Mouse (Mus musculus) lung, postnatal 25 days (tissue): ENCODE data around the gene Ercc6l.

ENCODE experiments used
- DNase-seq: peaks from one replicate; pipeline ENCODE4 v3.0.0; 2022; ENCODE audit warnings: low spot score

Gene Ercc6l

DNA sequence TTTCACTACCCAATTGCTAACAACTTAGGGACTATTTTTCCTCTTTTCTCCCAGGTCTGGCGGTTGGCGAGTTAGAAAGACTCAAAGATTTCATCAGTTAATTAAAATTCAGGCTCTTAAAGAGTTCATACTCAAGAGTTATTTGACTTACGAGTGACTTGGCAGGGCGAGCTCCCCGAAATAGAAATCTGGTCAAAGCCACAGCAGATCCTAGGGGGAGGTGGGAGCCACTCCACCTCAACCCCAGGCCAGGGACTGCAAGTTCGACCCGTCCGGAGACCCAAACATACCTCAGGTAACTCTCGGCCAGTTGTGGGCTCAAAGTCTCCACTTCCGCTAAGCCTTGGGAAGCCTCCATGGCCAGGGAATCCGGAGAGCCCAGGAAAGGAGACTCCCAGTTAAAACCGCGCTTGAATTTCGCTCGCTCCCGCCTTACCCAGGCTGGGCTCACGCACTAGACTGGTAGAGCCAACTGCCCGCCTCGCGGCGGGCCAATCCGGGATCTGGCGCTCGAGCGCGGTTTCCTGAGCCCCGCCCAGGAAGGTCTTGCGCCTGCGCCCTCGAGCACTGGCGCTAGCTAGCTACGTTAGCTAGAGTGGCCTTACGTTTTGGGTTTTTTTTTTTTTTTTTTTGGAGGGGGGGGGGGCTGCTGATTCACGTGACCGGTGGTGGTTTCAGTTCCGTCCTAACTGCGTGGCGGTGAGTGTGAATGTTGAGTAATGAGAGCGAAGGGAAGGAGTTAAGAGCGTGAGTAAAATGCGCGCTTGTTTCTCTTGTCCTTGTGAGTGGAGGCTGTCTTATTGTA, at the start of gene Ercc6l:
Gene Ercc6l (minus strand): TSS at position 474 of the 805 bp plus-strand sequence.
- DNase-seq = peak; percentile 92

DNA sequence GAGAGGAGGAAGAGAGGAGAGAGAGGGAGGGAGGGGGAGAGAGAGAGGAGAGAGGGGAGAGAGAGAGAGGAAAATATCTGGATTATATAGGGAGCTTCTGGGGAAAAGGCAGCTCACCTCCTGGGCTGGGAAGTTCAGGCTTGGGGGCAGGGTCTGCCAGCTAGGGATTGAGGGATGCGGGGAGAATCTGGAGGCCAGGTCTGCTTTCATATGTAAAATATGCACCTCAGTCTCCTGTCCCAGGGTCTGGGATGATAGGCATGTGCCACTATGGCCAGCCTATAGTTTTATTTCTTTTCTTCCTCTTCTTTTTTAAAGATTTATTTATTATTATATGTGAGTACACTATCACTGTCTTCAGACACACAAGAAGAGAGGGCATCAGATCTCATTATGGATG, 33.9 kb upstream of the Ercc6l start:
- DNase-seq = no peak

DNA sequence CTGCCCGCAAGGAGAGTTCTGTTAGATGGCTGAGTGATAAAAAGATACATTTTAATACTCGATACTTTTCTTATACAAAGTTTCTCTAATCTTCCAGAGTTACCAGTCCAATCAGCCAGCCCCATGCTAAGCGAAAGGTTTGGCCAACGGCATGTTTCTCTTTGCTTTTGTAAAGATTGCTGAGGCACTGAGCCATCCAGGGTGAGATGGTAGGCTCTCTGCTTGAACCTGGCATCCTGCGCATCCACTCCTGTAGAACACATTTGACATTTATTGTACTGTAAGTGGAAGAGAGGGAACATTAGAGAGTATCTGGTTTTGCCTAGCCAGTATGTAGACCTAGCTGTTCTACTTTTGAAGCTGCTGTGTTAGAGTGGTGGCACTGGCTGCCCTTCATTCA, 32.7 kb upstream of the Ercc6l start:
- no peak for DNase-seq

DNA sequence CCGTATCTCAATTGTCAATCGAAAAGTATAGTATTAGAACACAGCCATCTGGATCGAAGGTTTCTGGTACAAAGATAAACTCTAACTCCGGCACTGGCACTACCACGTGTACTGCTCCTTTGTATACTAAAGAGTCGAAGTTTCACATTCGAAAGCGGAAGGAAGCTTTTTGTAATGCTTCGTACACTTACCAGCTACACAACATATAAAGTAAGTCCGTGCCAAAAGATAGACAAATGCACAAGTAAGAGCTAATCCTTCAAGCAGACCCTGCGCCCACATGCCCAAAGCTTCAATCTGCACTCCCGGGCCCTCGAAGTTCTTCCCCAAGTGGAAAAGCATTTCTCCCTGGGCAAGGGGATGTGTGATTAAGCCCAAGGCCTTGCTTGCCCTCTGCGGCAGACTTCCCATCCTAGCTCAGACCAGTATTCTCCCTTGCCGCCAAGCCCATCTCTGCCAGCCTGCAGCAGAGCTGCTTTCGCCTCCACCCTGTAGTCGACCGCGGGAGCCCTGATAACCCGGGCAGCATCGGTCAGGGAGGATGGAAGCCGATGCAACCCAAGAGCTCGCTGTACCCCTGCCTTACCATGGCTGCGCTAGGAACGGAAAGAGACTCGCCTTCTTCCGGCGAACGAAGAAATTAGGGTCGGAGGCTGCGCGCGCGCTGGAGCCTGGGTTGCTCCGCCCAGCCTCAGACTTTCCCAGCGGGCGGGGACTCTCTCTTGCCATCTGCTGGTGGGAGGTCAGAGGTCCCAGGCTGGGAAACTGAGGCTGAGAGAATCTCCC, 32.0 kb upstream of the Ercc6l start, which contains the start of gene Rps4x:
Gene Rps4x (minus strand): TSS at position 683 of the 786 bp plus-strand sequence.
- DNase-seq = peak; percentile 81

DNA sequence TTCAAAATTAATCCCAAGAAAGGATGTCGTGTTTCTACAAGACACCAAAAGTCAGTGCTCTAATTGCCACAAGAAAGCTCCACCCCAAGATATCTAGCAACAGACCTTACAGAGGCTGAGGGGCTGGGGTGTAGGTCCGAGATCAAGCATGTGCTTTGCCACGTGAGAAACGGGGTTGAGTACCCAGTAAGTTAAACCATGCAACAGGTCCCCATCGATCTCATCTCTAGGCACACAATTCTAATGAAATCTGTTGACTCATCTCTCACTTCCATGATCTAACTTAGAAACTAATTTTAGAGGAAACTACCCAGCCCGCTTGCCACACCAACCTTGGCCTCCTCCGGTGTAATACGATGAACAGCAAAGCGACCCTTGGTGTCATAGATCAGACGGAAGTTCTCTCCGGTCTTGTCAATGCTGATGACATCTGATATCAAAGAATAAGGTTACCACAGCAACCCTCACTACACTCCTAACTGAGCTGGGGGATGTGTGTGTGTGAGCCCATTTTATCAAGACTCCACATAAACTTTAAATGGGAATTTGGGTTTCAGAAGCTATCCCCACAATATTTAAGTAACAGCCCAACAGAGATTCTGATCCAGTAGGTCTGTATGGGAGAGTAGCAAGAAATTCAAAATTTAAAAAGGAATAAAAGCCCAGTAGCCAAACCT, 30.3 kb upstream of the Ercc6l start:
- DNase-seq = no peak

DNA sequence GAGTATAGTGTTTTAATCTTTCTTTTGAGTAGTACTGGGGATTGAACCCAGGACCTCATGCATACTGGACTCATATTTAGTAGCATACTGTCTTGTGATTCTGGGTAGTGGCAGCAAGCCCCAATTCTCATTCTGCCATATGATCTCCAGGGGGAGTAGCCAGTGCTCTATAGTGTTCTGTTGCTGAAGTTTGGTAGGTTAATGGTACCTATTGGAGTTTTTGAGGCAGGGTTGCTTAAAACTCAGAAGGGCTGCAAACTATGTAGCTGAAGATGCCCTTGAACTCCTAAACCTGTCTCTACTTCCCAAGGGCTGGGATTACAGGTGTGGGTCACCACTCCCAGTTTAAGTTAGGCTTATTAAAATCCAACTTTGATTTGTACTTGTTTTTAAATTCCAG, 25.7 kb upstream of the Ercc6l start:
- no peak for DNase-seq

DNA sequence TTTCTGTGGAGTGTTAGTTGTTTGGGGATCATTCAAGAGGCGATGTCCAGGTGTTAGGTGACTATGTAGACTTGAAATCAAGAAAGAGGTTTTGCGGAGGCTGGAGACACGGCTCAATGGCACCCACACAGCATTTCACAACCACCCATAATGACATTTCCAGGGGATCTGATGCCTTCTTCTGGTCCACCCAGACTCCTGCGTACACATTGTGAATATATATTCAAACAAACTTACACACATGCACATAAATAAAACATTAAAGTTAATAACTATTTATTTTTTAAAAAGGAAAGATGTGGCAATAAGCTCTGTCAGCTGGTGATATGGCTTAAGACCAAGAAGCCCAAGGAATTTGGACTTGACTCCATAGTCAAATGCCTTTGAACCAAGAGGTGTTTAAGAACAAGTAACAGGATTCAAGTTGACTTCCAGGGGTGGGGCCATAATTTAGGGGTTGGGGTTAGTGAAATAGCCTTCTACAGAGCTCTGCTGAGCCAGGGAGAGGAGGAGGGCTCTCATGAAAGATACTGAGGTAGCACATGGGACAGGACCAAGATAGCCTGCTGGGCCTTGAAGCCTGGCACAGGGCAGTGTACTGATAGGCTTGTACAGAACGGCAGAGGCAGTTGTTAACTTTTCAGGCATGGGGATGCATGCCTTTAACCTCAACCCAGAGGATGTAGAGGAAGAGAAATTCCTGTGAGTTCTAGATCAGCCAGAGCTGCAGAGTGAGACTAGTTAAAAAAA, 18.8 kb upstream of the Ercc6l start:
- DNase-seq = peak; percentile 8

DNA sequence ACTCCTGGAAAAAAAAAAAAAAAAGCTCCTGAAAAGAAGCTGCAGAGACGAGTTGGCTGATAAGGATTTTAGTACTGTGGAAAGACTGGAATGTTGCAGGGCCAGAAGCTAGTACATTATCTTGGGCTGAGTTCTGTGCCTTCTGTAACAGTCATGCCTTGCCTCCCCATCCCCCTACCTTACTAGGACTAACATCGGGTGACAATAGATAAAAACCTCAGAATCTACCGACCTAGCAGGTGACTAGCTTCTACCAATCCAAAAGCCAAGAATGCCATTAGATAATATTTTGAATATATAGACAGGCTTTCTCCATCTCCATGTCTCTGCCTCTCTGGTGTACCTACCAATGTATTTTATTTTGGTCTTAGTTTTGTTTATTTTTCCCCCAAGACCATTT, 14.0 kb upstream of the Ercc6l start:
- no peak for DNase-seq

GRCm38 (mm10) chrX:102170135-102170534, 13.2 kb upstream of the Ercc6l start:
- DNase-seq = no peak

DNA sequence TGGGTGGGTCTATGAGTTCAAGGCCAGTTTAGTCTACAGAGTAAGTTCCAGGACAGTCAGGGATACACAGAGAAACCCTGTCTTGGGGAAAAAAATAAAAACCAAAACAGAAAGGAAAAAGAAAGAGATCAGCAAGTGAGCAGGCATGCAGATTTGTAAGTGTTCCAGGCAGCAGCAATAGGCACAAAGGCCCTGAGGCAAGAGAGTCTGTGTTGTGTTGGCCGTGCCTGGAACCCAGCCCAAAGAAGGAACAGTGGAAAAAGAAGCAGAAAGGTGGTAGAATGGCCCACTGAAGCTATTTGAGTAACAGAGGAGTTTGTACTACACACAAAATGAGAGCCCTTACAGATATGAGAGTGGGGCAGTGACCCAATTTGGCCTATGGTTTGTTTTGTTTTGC, 12.8 kb upstream of the Ercc6l start:
- DNase-seq = no peak

GRCm38 (mm10) chrX:102166986-102167385, 10.1 kb upstream of the Ercc6l start:
- DNase-seq = no peak

DNA sequence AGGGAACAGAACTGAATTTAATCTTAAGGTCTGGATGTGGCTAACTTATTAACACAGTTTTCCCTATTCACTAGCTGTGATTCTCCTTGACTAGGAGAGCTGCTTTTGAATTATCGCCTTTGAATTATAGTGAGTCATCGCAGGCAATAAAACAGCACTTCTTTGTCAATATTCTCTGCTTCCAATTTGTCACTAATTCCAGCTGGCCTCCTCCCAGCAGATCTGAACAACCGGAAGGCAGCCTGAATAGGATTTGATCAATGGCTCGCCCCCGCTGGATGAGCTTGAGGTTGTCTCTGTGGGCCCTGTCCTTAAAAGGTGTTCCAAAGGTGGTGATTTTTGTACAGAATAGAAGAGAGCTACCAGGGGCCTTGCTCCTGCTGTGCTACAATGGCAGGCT, 9.6 kb upstream of the Ercc6l start:
- no peak for DNase-seq

DNA sequence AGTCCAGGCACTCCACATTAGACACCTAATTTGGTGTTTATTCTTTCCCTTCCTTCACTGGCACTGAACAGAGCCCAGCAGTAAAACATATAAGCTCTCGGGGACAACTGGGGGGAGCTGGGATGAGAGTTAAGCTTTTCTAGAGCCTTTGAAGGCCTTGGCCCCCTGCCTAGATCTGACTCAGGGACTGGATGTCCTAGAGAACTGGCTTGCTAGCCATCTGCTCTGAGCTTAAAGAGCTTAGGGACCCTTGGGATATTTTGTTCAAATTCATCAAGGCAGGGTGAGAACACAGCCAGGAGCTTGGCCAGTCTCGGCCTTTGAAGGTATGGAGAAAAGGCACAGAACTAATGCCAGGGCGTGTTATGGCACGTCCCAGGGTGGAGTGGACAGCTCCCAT, 6.6 kb upstream of the Ercc6l start:
- DNase-seq = no peak

DNA sequence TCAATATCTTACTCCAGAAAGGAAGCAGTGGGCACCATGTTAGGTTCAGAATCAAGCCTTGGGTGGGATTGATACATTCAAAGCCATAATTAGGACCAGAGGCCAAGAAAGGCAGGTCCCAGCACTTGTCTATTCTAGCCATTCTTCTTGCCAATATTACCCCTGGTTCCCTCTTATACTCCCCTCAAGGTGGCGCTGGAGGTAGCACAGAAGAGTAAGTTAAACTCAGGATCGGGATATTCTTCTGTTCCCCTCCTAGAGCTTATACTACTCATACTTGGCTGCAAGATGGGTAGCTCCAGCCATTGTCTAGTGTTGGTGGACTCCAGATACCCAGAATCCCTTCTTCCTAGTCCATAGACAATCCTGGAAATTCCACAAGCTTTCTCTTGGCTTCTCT, 6.2 kb upstream of the Ercc6l start:
- DNase-seq = no peak

- no peak for DNase-seq
Measured at GRCm38 (mm10) chrX:102160528-102160927, 3.6 kb upstream of the Ercc6l start.

DNA sequence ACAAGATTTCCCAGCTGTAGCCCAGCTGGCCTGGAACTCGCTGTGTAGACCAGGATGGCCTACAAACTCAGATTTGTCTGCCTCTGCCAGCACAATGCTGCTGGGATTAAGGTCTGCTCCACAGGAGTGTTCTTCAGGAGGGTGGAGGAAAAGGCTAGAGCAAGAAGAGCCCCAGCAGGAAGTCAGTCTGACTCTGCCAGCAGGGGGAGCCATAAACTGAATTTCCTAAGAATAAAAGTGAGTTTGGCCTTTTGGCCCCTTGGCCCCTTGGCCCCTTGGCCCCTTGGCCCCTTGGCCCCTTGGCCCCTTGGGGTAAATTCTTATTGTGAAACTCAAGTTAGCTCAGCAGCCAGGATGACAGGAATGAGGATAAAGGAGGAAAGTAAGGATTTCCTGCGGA, 2.9 kb upstream of the Ercc6l start:
- DNase-seq = peak; percentile 21

DNA sequence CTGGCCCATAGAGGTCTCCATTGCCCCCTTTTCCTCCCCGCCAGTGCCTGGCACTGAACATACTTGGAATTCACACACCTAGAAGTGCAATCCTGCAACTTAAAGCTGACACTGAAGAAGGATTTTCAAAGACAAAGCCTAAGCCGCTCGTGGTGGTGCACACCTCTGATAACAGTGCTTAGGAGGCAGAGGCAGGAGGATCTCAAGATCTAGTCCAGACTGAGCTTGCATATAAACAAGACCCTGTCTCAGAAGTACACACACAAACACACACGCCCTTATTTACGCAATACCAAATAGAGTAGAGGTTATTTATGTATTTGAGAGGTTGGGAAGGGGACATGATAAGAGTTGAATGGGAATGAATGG, 516 bp upstream of the Ercc6l start:
- no peak for DNase-seq

GRCm38 (mm10) chrX:102141157-102141556, 15.7 kb downstream of the Ercc6l start:
- no peak for DNase-seq

GRCm38 (mm10) chrX:102121321-102121720, 35.6 kb downstream of the Ercc6l start:
- DNase-seq = no peak

GRCm38 (mm10) chrX:102119042-102119864, 37.6 kb downstream of the Ercc6l start, which contains the start of gene Pin4:
Gene Pin4, plus strand, starts transcription at chrX:102119447.
- peak; percentile 96 for DNase-seq

DNA sequence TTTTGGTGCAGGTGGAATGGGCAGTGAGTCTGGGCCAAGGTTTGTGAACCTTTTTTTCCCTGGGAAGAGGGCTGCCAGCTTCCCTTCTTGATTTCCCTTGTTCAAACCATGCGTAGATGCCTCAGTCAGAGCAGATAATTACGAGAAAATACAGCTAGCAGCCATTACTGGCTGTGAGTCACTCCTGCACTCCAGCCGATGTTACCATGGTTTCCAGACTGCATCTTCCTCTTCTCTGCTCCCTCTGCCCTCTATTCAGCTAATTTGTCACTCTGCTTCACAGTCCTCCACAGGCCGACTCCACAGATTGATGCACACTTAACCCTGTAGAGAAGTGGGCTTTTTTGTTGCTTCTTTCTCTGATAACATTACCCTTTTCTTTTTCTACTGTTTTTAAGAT, 41.2 kb downstream of the Ercc6l start:
- no peak for DNase-seq
